In the genomic region with DNA sequence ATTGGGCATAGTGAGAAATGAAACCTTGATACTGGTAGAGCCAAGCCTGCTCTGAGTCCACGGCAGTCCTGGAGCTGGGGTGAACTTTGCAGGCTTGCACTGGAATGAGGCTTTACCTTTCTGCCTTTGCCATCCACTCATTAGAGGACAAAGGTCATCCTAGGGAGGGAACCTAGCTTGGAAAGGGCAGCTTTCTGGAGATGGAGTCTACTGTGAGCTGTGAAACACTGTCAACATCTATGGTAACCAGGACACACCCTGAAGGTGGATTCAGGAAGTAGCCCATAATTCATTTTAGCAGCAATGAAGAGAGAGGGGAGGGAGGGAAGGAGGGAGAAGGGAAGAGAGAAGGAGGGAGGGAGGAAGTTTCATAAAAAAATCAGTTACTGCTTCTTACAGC, we compare ENCODE assay signal across 34 mouse cellular contexts. TPM values are rescaled to one million over a fixed set of nuclear protein-coding genes. Genes with fewer than 3 reads are reported as not detected.
DNase-seq lines count a peak whose midpoint lies in the region; ATAC-seq lines count a peak whose summit lies in the region.
"Had no signal": no experiment of that assay in that cellular context is flagged by ENCODE, and none has a peak within 500 bp of the region (broad histone marks: within the 10 kb centered on the region; RNA-seq: fewer than 3 reads in every experiment).

No protein-coding gene starts in this region.

- no peak overlapping the region for H3K4me2 ChIP-seq in liver, embryonic 13.5 days
- no peak overlapping the region for H3K4me2 ChIP-seq in liver, embryonic 12.5 days
- no peak overlapping the region for H3K4me2 ChIP-seq in intestine, embryonic 15.5 days (replicated peaks)
- H3K4me2 ChIP-seq: embryonic facial prominence, embryonic 12.5 days; embryonic facial prominence, embryonic 15.5 days; heart, embryonic 11.5 days; heart, embryonic 15.5 days; hindbrain, embryonic 13.5 days had no signal

- H3K36me3 ChIP-seq in liver, embryonic 13.5 days = no peaks in the 10 kb centered on the region
- no peaks in the 10 kb centered on the region for H3K36me3 ChIP-seq in liver, embryonic 12.5 days
- no peaks in the 10 kb centered on the region for H3K36me3 ChIP-seq in intestine, embryonic 15.5 days
- H3K36me3 ChIP-seq: embryonic facial prominence, embryonic 12.5 days; embryonic facial prominence, embryonic 15.5 days; G1E; heart, embryonic 15.5 days; hindbrain, embryonic 10.5 days; hindbrain, embryonic 13.5 days had no signal

- no peak overlapping the region for H3K9ac ChIP-seq in liver, embryonic 13.5 days
- no peak overlapping the region for H3K9ac ChIP-seq in liver, embryonic 12.5 days
- H3K9ac ChIP-seq in intestine, embryonic 15.5 days = no peak overlapping the region
- H3K9ac ChIP-seq: embryonic facial prominence, embryonic 12.5 days; embryonic facial prominence, embryonic 15.5 days; forebrain, postnatal 0 days; heart, embryonic 15.5 days; hindbrain, embryonic 13.5 days had no signal

- peaks cover 8% of the 10 kb centered on the region for H3K4me1 ChIP-seq in liver, embryonic 13.5 days (replicated peaks)
- H3K4me1 ChIP-seq in liver, embryonic 12.5 days = no peaks in the 10 kb centered on the region
- no peaks in the 10 kb centered on the region for H3K4me1 ChIP-seq in intestine, embryonic 15.5 days (replicated peaks)
- H3K4me1 ChIP-seq: embryonic facial prominence, embryonic 12.5 days; embryonic facial prominence, embryonic 15.5 days; heart, embryonic 15.5 days; hindbrain, embryonic 10.5 days; hindbrain, embryonic 13.5 days had no signal

- WGBS in liver, embryonic 13.5 days (ENCODE audit: insufficient replicate concordance) = 50% methylated on average over 1 of the region's 1 CpGs
- 48% methylated on average over 1 of the region's 1 CpGs for WGBS in liver, embryonic 12.5 days (ENCODE audit: insufficient replicate concordance)
- WGBS in intestine, embryonic 15.5 days = 41% methylated on average over 1 of the region's 1 CpGs
- WGBS in large intestine, adult 2 months = 25% methylated on average over 1 of the region's 1 CpGs

- no peaks in the 10 kb centered on the region for H3K9me3 ChIP-seq in liver, embryonic 13.5 days (replicated peaks)
- H3K9me3 ChIP-seq in liver, embryonic 12.5 days (replicated peaks) = no peaks in the 10 kb centered on the region
- H3K9me3 ChIP-seq in intestine, embryonic 15.5 days = no peaks in the 10 kb centered on the region
- H3K9me3 ChIP-seq: embryonic facial prominence, embryonic 12.5 days; embryonic facial prominence, embryonic 15.5 days; G1E; heart, embryonic 15.5 days; hindbrain, embryonic 10.5 days; hindbrain, embryonic 13.5 days had no signal

- DNase-seq in liver, embryonic 13.5 days = no peak
- DNase-seq in large intestine, adult 2 months (ENCODE audit: low read depth, low spot score) = peak; percentile 39
- no peak for DNase-seq in urinary bladder, adult 18-20 months (ENCODE audit: low spot score in 2 of 2)
- DNase-seq in thymus, postnatal 36 days = no peak
- DNase-seq: adrenal gland, postnatal 10 days; adrenal gland, postnatal 36 days; B cell, adult 2 months; cerebellum, adult 18-20 months; cerebellum, adult 9-10 months; cerebellum, postnatal 14 days; forebrain, postnatal 0 days; gastrocnemius, postnatal 25 days; heart, postnatal 10 days; heart, postnatal 36 days had no signal

- 0 out of 2 replicates have a peak, but pooled peaks have one; percentile 18 for ATAC-seq in liver, embryonic 13.5 days (ENCODE audit: low read depth)
- ATAC-seq in liver, embryonic 12.5 days = no peak
- ATAC-seq in intestine, embryonic 15.5 days = peak; percentile 83
- no peak for ATAC-seq in granulocyte monocyte progenitor cell, adult 5-6 weeks (replicated peaks; ENCODE audit: poor library complexity, severe bottlenecking)
- ATAC-seq: forebrain, embryonic 14.5 days; forebrain, postnatal 0 days; hindbrain, embryonic 16.5 days; Patski had no signal

- no peak overlapping the region for H3K27ac ChIP-seq in liver, embryonic 13.5 days
- H3K27ac ChIP-seq in liver, embryonic 12.5 days = no peak overlapping the region
- H3K27ac ChIP-seq in intestine, embryonic 15.5 days = no peak overlapping the region
- H3K27ac ChIP-seq: embryonic facial prominence, embryonic 12.5 days; embryonic facial prominence, embryonic 15.5 days; heart, embryonic 15.5 days; hindbrain, embryonic 10.5 days; hindbrain, embryonic 13.5 days had no signal

- H3K27me3 ChIP-seq in liver, embryonic 13.5 days = no peaks in the 10 kb centered on the region
- H3K27me3 ChIP-seq in liver, embryonic 12.5 days (replicated peaks) = no peaks in the 10 kb centered on the region; the same call in 1 of the 2 replicates
- no peaks in the 10 kb centered on the region for H3K27me3 ChIP-seq in intestine, embryonic 15.5 days (replicated peaks)
- H3K27me3 ChIP-seq: CH12.LX; embryonic facial prominence, embryonic 12.5 days; embryonic facial prominence, embryonic 15.5 days; heart, embryonic 15.5 days; hindbrain, embryonic 13.5 days; Patski had no signal

- H3K4me3 ChIP-seq in liver, embryonic 13.5 days (replicated peaks) = no peak overlapping the region
- no peak overlapping the region for H3K4me3 ChIP-seq in liver, embryonic 12.5 days
- H3K4me3 ChIP-seq in intestine, embryonic 15.5 days (replicated peaks) = no peak overlapping the region
- H3K4me3 ChIP-seq: embryonic facial prominence, embryonic 12.5 days; embryonic facial prominence, embryonic 15.5 days; heart, embryonic 15.5 days; hindbrain, embryonic 10.5 days; hindbrain, embryonic 13.5 days had no signal

RNA-seq across cellular contexts. Expression of gene Gm11060, which starts 36.3 kb away (rescaled TPM):
- polyA plus RNA-seq in liver, embryonic 13.5 days (2015; fragmentation: Nextera tagmentation; extraction: Ambion mirVana) = not detected in 2 replicates
- polyA plus RNA-seq in liver, embryonic 12.5 days (2016; fragmentation: Nextera tagmentation; extraction: Ambion mirVana) = not detected in 2 replicates
- polyA plus RNA-seq in intestine, embryonic 15.5 days (2015; fragmentation: Nextera tagmentation; extraction: Ambion mirVana) = not detected in 2 replicates
- polyA plus RNA-seq in large intestine, adult 2 months (2012; rRNA removed) = not detected in 2 replicates
- not detected in 2 replicates for total RNA-seq in granulocyte monocyte progenitor cell, adult 5-6 weeks (2014; fragmentation: Nextera tagmentation)
- total RNA-seq in granulocyte monocyte progenitor cell, adult 5-6 weeks (2017) = not detected in 2 replicates
- total RNA-seq: adrenal gland, adult 18-20 months; adrenal gland, postnatal 10 days; adrenal gland, postnatal 36 days; CH12.LX; forebrain, postnatal 0 days; G1E; gastrocnemius, adult 8-10 months; gastrocnemius, postnatal 25 days; heart, adult 8-10 months; heart, postnatal 10 days; heart, postnatal 36 days had no signal
- polyA plus RNA-seq: embryonic facial prominence, embryonic 12.5 days; embryonic facial prominence, embryonic 15.5 days; forebrain, embryonic 11.5 days; forebrain, embryonic 14.5 days; forebrain, postnatal 0 days; frontal cortex, adult 2 months; G1E; gonadal fat pad, adult 2 months; heart, embryonic 11.5 days; heart, embryonic 15.5 days; hindbrain, embryonic 10.5 days; hindbrain, embryonic 13.5 days; hindbrain, embryonic 16.5 days; Patski had no signal

RNA-seq across cellular contexts. Expression of gene Eif3m, which starts 38.6 kb away (rescaled TPM):
- polyA plus RNA-seq in liver, embryonic 13.5 days (2015; fragmentation: Nextera tagmentation; extraction: Ambion mirVana) = 213 and 231 TPM in 2 replicates
- polyA plus RNA-seq in liver, embryonic 12.5 days (2016; fragmentation: Nextera tagmentation; extraction: Ambion mirVana) = 228 and 250 TPM in 2 replicates
- polyA plus RNA-seq in intestine, embryonic 15.5 days (2015; fragmentation: Nextera tagmentation; extraction: Ambion mirVana) = 253 and 266 TPM in 2 replicates
- 32.2 and 32.8 TPM in 2 replicates for polyA plus RNA-seq in large intestine, adult 2 months (2012; rRNA removed)
- 256 and 295 TPM in 2 replicates for total RNA-seq in granulocyte monocyte progenitor cell, adult 5-6 weeks (2014; fragmentation: Nextera tagmentation)
- 256 and 317 TPM in 2 replicates for total RNA-seq in granulocyte monocyte progenitor cell, adult 5-6 weeks (2017)

Comparison
In these comparisons a context has a peak if more than half of its experiments do, and no peak if none do; other contexts are left out.
1. ATAC-seq: peak in liver, embryonic 13.5 days (single experiment) and intestine, embryonic 15.5 days (single experiment); none in liver, embryonic 12.5 days (single experiment) and granulocyte monocyte progenitor cell, adult 5-6 weeks (single experiment).